Mouse (Mus musculus) urinary bladder, adult 18-20 months (tissue): ENCODE results near the gene Cd300lg.

Source experiments
- DNase-seq, 2 experiments: peaks; one replicate each; pipeline ENCODE4 v3.0.0; 2022; ENCODE audit warnings: low spot score in 2 of 2, mixed read lengths in 2 of 2

The Cd300lg gene

DNA sequence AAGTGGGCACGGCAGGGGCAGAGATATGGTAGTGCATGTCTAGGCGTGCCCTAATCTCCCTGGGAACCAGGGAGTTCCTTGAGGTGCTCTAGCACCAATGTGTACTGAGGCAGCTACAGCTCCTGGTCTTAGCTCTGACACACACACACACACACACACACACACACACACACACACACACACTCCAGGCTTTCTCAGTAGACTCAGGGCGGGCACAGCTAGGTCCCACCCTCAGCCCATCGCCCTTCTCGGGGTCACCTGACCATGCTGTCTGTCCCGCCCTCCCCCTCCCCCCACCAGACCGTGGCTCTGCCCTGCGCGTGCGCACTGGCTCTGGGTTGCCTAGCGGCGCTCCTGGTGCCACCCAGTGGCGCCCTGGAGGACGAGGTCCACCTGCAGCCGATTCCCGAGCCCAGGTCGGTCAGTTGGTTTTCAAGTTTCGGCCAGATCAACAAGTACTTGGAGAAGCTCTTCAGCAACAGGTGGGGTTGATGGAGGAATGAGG lies 55.6 kb downstream of the Cd300lg start:
- peak; percentile 58 to 71 for DNase-seq

GRCm38 (mm10) chr11:102101219-102101618 lies 59.9 kb downstream of the Cd300lg start, which contains the start of gene Ppy:
Ppy (minus strand) TSS chr11:102101319.
- DNase-seq: no peak

DNA sequence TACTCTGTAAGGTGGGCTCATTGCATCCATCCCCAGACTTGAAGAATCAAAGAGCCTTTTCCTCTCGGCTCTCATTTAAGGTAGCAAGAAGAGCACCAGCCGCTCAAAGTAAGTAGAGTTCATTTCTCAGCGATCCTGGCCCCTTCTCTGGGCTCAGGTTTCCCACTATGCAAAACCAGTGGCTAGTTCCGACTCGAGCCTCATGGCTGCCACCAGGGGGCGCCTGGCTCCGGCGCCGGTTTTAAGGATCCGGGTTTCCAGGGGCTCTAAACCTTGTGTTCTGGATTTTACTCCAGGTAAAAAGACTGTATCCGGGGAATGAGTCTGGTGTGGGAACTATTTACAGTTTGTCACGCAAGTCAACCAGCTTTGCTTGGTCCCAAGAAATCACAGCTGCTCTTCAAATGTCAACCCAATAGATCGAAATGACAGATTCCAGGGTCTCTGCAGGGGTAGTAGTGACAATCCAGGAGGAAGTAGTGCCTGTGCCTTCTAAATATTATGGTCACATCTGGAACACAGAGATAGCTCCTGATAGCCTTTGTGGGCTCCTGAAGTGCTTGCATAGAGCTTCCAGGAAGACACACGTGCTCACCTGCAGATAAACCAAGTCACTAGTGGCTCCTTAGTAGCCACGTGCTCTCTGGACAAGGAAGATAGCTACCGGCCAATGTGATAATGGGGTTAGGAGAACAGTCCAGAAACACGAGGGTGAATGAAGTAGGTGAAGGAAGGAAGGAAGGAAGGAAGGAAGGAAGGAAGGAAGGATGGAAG lies 61.4 kb downstream of the Cd300lg start:
- DNase-seq: peak in 1 of 2 experiments; percentile 29
